Mouse (Mus musculus) myocyte (in vitro differentiated cells): ENCODE results near the gene Tmem145. TPM values are rescaled to one million over a fixed set of nuclear protein-coding genes. Genes with fewer than 3 reads are reported as not detected.
"Not testable (repeated sequence)": the region's sequence is repeated elsewhere in the genome, so short reads cannot be mapped to it uniquely, and the experiment has no call there.

Source experiments
- H3K27me3 ChIP-seq: one replicate; pipeline ENCODE4 v1.6.1; 2011; ENCODE audit not compliant: control insufficient read depth, insufficient read depth, insufficient read length
- H3K36me3 ChIP-seq: one replicate; pipeline ENCODE4 v1.6.1; 2011; ENCODE audit not compliant: control insufficient read depth, insufficient read depth
- H3K4me2 ChIP-seq: one replicate; pipeline ENCODE4 v1.6.1; 2011; ENCODE audit warnings: low read depth, control low read depth
- H3K4me3 ChIP-seq: one replicate; pipeline ENCODE4 v1.5.1; 2011; ENCODE audit warnings: mild to moderate bottlenecking, control low read depth, moderate library complexity
- H3K79me2 ChIP-seq: one replicate; pipeline ENCODE4 v1.6.1; 2011; ENCODE audit not compliant: control insufficient read depth, insufficient read depth
- H3ac ChIP-seq: one replicate; pipeline ENCODE4 v1.6.1; 2011; ENCODE audit not compliant: control insufficient read depth, insufficient read length
- CEBPB ChIP-seq: IDR thresholded peaks from 2 replicates; pipeline ENCODE4 v1.6.1; 2011; ENCODE audit warnings: mild to moderate bottlenecking, moderate library complexity; ENCODE audit not compliant: poor library complexity, insufficient read depth, severe bottlenecking
- E2F4 ChIP-seq: IDR thresholded peaks from one replicate; pipeline ENCODE4 v1.6.1; 2011; ENCODE audit warnings: mild to moderate bottlenecking, control low read depth, moderate library complexity; ENCODE audit not compliant: insufficient read depth
- MAX ChIP-seq: IDR thresholded peaks from one replicate; pipeline ENCODE4 v1.6.1; 2011; ENCODE audit warnings: low read depth, mild to moderate bottlenecking, control low read depth
- MYOD1 ChIP-seq, 3 experiments: IDR thresholded peaks; one replicate each; pipeline ENCODE4 v1.6.1; 2011; ENCODE audit warnings: control low read depth in 2 of 3, low read depth in 2 of 3, mild to moderate bottlenecking in 2 of 3, moderate library complexity in 1 of 3; ENCODE audit not compliant: insufficient read length in 2 of 3, control insufficient read depth in 1 of 3
- MYOG ChIP-seq, 3 experiments: IDR thresholded peaks; one replicate each; pipeline ENCODE4 v1.6.1; 2011; ENCODE audit warnings: control low read depth in 2 of 3, low read depth in 2 of 3, mild to moderate bottlenecking in 2 of 3; ENCODE audit not compliant: insufficient read length in 2 of 3, control insufficient read depth in 1 of 3, insufficient read depth in 1 of 3
- POLR2A ChIP-seq: IDR thresholded peaks from one replicate; pipeline ENCODE4 v1.6.1; 2011; ENCODE audit warnings: low read depth, mild to moderate bottlenecking, control low read depth, moderate library complexity; ENCODE audit not compliant: insufficient read length
- POLR2AphosphoS2 ChIP-seq: IDR thresholded peaks from one replicate; pipeline ENCODE4 v1.6.1; 2011; ENCODE audit warnings: low read depth, control low read depth; ENCODE audit not compliant: insufficient read length
- REST ChIP-seq: IDR thresholded peaks from one replicate; pipeline ENCODE4 v1.6.1; 2011; ENCODE audit warnings: mild to moderate bottlenecking, control low read depth, moderate library complexity; ENCODE audit not compliant: insufficient read depth, insufficient read length
- SRF ChIP-seq: IDR thresholded peaks from one replicate; pipeline ENCODE4 v1.6.1; 2011; ENCODE audit warnings: low read depth; ENCODE audit not compliant: control insufficient read depth, insufficient read length
- TCF12 ChIP-seq: IDR thresholded peaks from one replicate; pipeline ENCODE4 v1.6.1; 2011; ENCODE audit warnings: mild to moderate bottlenecking, control low read depth; ENCODE audit not compliant: poor library complexity, insufficient read depth, severe bottlenecking
- TCF3 ChIP-seq: IDR thresholded peaks from one replicate; pipeline ENCODE4 v1.6.1; 2011; ENCODE audit warnings: low read depth, control low read depth; ENCODE audit not compliant: insufficient read length
- USF1 ChIP-seq: IDR thresholded peaks from one replicate; pipeline ENCODE4 v1.6.1; 2011; ENCODE audit warnings: low read depth, mild to moderate bottlenecking, control low read depth, moderate library complexity
- polyA plus RNA-seq: library from polyadenylated mRNA; unstranded; fragments of >200 nt; fragmentation: generic; extraction: Trizol; gene quantifications from one replicate; pipeline ENCODE4 v1.2.1, GENCODE M21; 2012; ENCODE audit warnings: missing spikeins

The Tmem145 gene
- polyA plus RNA-seq, 1 experiment, result 0.02 TPM

DNA sequence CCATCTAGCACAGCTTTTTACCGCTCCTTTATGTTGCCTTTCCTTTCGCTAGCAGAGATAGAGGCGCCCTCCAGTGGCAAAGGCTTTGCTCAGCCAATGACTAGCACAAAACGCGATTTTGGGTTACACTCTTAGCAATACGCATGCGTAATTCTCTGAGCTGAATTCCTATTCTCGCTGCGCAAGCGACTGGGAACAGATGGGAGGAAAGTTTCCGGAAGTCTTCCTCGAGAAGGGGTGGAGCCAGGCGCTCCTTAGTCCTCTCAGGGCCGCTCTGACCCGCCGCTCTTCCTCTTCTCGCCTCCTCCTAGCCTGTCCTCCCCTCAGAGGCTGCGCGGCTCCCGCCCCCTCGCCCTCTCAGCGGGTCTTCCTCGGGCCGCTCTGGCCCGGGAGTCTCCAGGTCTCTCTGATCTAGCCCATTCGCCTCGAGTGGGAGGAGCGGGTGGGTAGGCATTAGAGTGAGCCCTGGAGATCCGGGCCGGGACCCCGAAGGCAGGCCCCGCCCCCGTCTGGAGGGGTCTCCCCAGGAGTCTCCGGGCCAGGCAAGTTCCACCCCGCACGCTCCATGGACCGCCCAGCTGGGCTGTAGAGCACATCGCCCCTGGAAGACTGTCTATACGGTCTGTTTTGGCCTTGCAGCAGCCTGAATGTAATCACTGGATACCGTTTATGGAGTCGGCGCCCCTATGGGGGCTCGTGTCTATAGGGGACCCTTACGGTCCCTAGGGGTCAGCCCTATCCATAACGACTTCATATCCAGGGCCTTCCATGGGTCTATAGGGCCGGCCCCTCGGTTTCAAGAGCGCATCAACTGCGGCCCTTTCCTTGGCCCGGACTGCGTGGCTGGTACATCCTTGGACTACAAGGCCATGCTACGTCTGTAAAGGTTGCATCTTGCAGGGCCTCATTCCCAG is 10.9 kb downstream of the Tmem145 start, which contains the start of gene Megf8:
TSS of gene Megf8 (plus strand) at position 633 of the 914 bp plus-strand sequence.
- H3K79me2 ChIP-seq, result peaks cover 14% of the 10 kb centered on the region
- H3K4me3 ChIP-seq, result peak within 1 kb of the TSS; percentile 64
- TF ChIP-seq POLR2A (peak; percentile 59), MYOG (IDR thresholded peaks at IDR 0.05; ENCODE audit: control insufficient read depth in 1 of 3, insufficient read depth in 1 of 3, insufficient read length in 2 of 3, low read depth in 2 of 3) (no peak), REST (no peak), MAX (no peak), SRF (no peak)
- H3K4me2 ChIP-seq, result peak within 1 kb of the TSS; percentile 84
- peak within 1 kb of the TSS; percentile 44 for H3ac ChIP-seq
- H3K36me3 ChIP-seq, result no peaks in the 10 kb centered on the region
- H3K27me3 ChIP-seq, result peaks cover 37% of the 10 kb centered on the region

DNA sequence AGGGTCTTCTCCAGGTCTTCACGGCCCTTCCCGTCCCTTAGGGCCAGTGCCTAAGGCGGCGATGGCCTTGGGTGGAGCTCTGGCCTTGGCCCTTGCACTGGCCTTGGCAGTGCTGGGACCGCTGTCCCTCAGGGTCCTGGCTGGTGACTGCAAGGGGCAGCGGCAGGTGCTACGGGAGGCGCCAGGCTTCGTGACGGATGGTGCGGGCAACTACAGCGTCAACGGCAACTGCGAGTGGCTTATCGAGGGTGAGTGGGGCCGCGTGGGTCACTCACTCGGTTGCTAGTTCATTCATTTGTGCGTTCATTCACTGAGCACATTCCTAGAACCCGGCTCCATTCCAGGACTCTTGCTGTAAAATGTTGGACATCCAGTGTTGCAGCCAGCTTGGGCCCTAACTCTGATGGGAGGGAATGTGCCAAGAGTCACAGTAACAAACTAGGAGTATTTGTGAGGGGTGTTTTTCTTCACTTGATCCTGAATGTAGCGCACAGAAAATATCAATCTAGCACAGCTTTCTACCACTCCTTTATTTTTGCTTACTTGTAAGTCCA is 11.6 kb downstream of the Tmem145 start:
- H3K4me2 ChIP-seq, result peak overlapping the region; percentile 84
- peak overlapping the region; percentile 44 for H3ac ChIP-seq
- peaks cover 14% of the 10 kb centered on the region for H3K79me2 ChIP-seq
- H3K36me3 ChIP-seq, result no peaks in the 10 kb centered on the region
- peak overlapping the region; percentile 64 for H3K4me3 ChIP-seq
- TF ChIP-seq POLR2A, result peak; percentile 48
- peak; percentile 42 for TF ChIP-seq POLR2AphosphoS2
- peak in 2 of 3 experiments; percentile 58 to 73 for TF ChIP-seq MYOG (IDR thresholded peaks at IDR 0.05; ENCODE audit: control insufficient read depth in 1 of 3, insufficient read depth in 1 of 3, insufficient read length in 2 of 3, low read depth in 2 of 3)
- peak in 2 of 3 experiments; percentile 85 for TF ChIP-seq MYOD1 (IDR thresholded peaks at IDR 0.05; ENCODE audit: control insufficient read depth in 1 of 3, insufficient read length in 2 of 3, low read depth in 2 of 3)
- TF ChIP-seq USF1, result no peak
- H3K27me3 ChIP-seq, result peaks cover 32% of the 10 kb centered on the region

DNA sequence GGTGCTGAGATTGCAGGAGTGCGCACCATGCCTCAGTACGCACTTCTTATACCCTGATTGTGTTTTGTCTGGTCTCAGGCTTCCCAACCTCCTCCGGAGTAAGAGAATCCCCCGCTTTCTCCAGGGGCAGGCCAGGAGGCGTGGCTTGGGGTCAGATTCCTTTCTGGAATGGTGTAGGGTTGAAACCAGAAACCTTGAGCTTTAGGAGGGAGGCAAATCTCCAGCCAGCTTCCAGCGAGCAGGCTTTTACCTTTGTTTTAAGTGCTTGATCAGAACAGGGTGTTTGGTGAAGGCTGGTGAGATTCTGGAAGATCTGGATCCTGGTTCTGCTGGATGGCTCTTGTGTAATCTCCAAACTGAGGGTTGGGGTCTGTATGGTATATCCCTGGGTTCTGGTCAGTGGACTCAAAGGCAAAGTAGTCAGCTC is 16.2 kb downstream of the Tmem145 start:
- Histone ChIP-seq H3ac (no peak overlapping the region), H3K4me2 (peak overlapping the region; percentile 55), H3K36me3 (no peaks in the 10 kb centered on the region), H3K27me3 (no peaks in the 10 kb centered on the region), H3K79me2 (peaks cover 34% of the 10 kb centered on the region), H3K4me3 (no peak overlapping the region)
- TF ChIP-seq CEBPB (no peak), POLR2A (no peak), SRF (no peak), E2F4 (no peak), REST (no peak), POLR2AphosphoS2 (no peak), MAX (no peak), MYOG (IDR thresholded peaks at IDR 0.05; ENCODE audit: control insufficient read depth in 1 of 3, insufficient read depth in 1 of 3, insufficient read length in 2 of 3, low read depth in 2 of 3) (no peak), MYOD1 (IDR thresholded peaks at IDR 0.05; ENCODE audit: control insufficient read depth in 1 of 3, insufficient read length in 2 of 3, low read depth in 2 of 3) (no peak), USF1 (no peak), TCF3 (no peak), TCF12 (no peak)

DNA sequence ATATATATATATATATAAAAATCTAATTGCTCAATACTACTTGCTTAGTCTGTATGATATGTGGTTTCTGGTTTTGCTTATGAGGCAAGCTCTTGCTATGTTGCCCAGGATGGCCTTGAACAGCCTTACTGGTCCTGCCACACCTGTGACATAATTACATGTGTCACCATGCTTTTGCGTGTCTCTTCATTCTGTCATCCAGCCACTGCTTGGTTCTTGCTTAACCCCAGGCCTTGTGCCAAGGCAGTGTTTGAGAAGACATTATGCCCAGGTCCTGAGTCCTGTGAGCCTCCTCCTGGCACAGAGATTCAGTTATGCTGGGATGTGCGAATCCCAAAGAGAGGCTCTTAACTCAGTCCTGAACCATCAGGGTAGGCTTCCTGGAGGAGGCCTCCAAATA is 17.3 kb downstream of the Tmem145 start:
- Histone ChIP-seq H3K79me2 (peaks cover 27% of the 10 kb centered on the region), H3K4me3 (no peak overlapping the region), H3K27me3 (no peaks in the 10 kb centered on the region), H3K36me3 (no peaks in the 10 kb centered on the region), H3ac (no peak overlapping the region), H3K4me2 (peak overlapping the region; percentile 12)
- TF ChIP-seq CEBPB (no peak), REST (no peak), TCF3 (no peak), SRF (no peak), MAX (no peak), MYOD1 (IDR thresholded peaks at IDR 0.05; ENCODE audit: control insufficient read depth in 1 of 3, insufficient read length in 2 of 3, low read depth in 2 of 3) (no peak), E2F4 (no peak)

DNA sequence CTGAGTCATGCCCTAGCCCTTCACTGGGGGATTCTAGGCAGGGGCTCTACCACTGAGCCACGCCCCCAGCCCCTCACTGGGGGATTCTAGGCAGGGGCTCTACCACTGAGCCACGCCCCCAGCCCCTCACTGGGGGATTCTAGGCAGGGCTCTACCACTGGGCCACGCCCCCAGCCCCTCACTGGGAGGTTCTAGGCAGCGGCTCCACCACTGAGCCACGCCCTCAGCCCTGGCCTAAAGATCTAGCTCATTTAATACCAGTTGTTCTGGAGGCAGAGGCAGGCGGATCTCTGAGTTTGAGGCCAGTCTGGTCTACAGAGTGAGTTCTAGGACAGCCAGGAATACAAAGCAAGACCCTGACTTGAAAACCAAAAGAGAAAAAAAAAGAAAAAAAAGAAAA is 19.5 kb downstream of the Tmem145 start:
- H3ac ChIP-seq, H3K4me2 ChIP-seq, H3K4me3 ChIP-seq, H3K27me3 ChIP-seq, H3K36me3 ChIP-seq: not testable (repeated sequence)
- H3K79me2 ChIP-seq, result peaks cover 19% of the 10 kb centered on the region
